Mouse (Mus musculus): Measurements from ENCODE around the gene Prdm11.

GRCm38 (mm10) chr2:92991976-92992375 lies 54.0 kb downstream of the Prdm11 start:
- TF ChIP-seq CTCF (IDR thresholded peaks at IDR 0.05; ENCODE audit: low read depth, low read length) (no peak), POLR2A (IDR thresholded peaks at IDR 0.05; ENCODE audit: extremely low read depth, insufficient read depth, low read length) (no peak)
